Mouse (Mus musculus) neural tube, embryonic 13.5 days (tissue): ENCODE results near the gene Htr2c. TPM values are rescaled to one million over a fixed set of nuclear protein-coding genes. Genes with fewer than 3 reads are reported as not detected.

Experiments used
- ATAC-seq: fragments of 200-750 bp; cut with Nextera tagmentation; 2 replicates; pipeline ENCODE4 v1.8.0; 2017; ENCODE audit warnings: low read depth, mild to moderate bottlenecking, moderate TSS enrichment, moderate library complexity
- H3K27ac ChIP-seq: fragments of 300-500 bp; sonication (generic); replicated peaks from 2 replicates; pipeline ENCODE4 v1.5.1; 2015; ENCODE audit warnings: moderate library complexity, mild to moderate bottlenecking, inconsistent platforms
- H3K27me3 ChIP-seq: fragments of 300-500 bp; sonication (generic); 2 replicates; pipeline ENCODE4 v1.6.1; 2015; ENCODE audit warnings: mild to moderate bottlenecking, inconsistent platforms
- H3K36me3 ChIP-seq: fragments of 300-500 bp; sonication (generic); 2 replicates; pipeline ENCODE4 v1.6.1; 2015; ENCODE audit warnings: mild to moderate bottlenecking, inconsistent platforms
- H3K4me1 ChIP-seq: fragments of 300-500 bp; sonication (generic); replicated peaks from 2 replicates; pipeline ENCODE4 v1.6.1; 2015; ENCODE audit warnings: inconsistent platforms
- H3K4me2 ChIP-seq: fragments of 300-500 bp; sonication (generic); 2 replicates; pipeline ENCODE4 v1.6.1; 2015; ENCODE audit warnings: inconsistent platforms, mild to moderate bottlenecking, moderate library complexity
- H3K4me3 ChIP-seq: fragments of 300-500 bp; sonication (generic); 2 replicates; pipeline ENCODE4 v1.5.1; 2015; ENCODE audit warnings: mild to moderate bottlenecking, inconsistent platforms
- H3K9ac ChIP-seq: fragments of 300-500 bp; sonication (generic); 2 replicates; pipeline ENCODE4 v1.6.1; 2015; ENCODE audit warnings: moderate library complexity, mild to moderate bottlenecking, inconsistent platforms
- H3K9me3 ChIP-seq: fragments of 300-500 bp; sonication (generic); 2 replicates; pipeline ENCODE4 v1.6.1; 2016; ENCODE audit warnings: inconsistent platforms
- WGBS: fragments of 180-500 bp; shearing (Covaris S2); methylation state at CpG from one replicate; pipeline ENCODE4 v1.1.7; 2015; 5-methylcytosine and 5-hydroxymethylcytosine counted together
- microRNA counts: library from miRNA; unstranded; fragments of <30 nt; microRNA quantifications from one replicate; lab custom pipeline; 2016
- microRNA-seq: library from miRNA; unstranded; fragments of <30 nt; microRNA quantifications from one replicate; pipeline ENCODE4, GENCODE M21; 2016
- polyA plus RNA-seq: library from polyadenylated mRNA; unstranded; fragments of >200 nt; fragmentation: Nextera tagmentation; extraction: Ambion mirVana; gene quantifications from 2 replicates; pipeline ENCODE4 v1.2.1, GENCODE M21; 2015

Htr2c gene
- polyA plus RNA-seq, 1 experiment from 2014 or later = 2.3 TPM

DNA sequence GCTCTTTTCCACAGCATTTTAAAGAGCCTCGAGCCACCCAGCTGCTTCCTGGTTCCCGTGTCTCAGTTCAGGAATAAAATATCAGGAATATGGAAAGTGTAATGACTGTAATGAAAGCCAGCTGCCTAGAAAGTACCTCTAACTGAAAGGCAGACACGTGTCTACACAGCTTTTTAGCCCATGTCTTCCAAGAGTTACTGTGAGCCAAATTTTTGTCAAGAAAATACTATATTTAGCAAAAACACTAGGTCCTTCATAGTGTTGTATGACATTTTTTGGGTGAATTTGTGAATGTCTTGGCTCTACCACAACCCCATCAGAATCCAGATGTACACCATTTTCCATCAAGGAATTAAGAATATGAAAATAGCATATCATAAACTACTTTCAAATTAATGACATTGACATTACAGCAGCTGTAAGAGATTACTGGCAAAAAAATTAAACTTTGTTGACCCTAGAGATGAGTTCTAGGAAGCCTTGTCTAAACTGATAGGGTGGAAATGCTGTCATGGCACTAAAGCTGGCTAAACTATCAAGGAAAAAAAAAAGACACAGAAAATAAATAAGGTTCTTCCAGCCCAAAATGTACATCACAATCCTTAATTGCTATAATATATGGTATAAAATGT is 255.2 kb downstream of the Htr2c start:
- H3K9me3 ChIP-seq = no peaks in the 10 kb centered on the region
- H3K9ac ChIP-seq = no peak overlapping the region
- WGBS = 76% methylated on average over 3 of the region's 3 CpGs
- H3K4me3 ChIP-seq = no peak overlapping the region
- H3K27me3 ChIP-seq = no peaks in the 10 kb centered on the region
- H3K36me3 ChIP-seq = no peaks in the 10 kb centered on the region
- no peak overlapping the region for H3K27ac ChIP-seq
- H3K4me1 ChIP-seq = no peaks in the 10 kb centered on the region
- ATAC-seq = no peak
- H3K4me2 ChIP-seq = no peak overlapping the region

DNA sequence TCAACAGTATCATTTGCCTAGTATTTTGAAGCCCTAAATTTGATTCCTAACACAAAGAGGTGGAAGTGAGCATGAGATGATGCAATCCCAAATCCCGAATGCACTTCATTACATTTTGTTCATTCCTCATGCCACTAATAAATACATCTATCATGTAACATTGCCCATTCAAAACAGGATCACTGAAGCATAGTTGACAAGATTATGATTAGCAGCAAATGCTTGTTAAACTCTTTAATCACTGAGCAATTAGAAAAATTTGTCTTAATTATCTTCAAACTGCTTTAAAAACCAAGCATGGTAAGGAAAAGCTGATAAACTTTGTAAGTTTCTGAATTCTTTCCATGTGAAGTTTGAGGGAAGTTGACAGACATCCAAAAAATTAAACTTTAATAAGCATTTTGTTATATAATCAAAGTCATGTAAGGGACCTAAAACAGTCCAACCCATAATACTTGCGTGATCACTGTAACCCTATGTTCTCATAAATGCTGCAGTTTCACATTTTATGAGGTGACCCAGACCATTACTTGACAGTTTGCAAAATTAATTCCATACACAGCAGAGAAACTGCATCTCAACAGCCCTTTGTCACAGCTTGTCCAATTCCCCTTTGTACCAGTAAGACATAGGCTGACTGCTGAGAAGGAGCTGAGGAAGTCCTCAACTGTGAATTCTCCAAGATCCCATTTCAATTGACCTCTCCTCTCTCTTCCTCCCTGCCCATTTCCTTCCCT is 276.7 kb downstream of the Htr2c start:
- Histone ChIP-seq H3K4me1 (no peaks in the 10 kb centered on the region), H3K4me3 (no peak overlapping the region), H3K9me3 (no peaks in the 10 kb centered on the region), H3K27me3 (no peaks in the 10 kb centered on the region), H3K27ac (no peak overlapping the region), H3K9ac (no peak overlapping the region), H3K36me3 (no peaks in the 10 kb centered on the region), H3K4me2 (no peak overlapping the region)
- 83% methylated on average over 2 of the region's 2 CpGs for WGBS
- ATAC-seq = no peak

MicroRNAs encoded within 50 kb of the gene (microRNA counts, 519-probe panel; counts per million panel counts)
- microRNA mmu-miR-448 (lab: Ali Mortazavi, UCI) (not detected), microRNA mmu-miR-764-3p (lab: Ali Mortazavi, UCI) (not detected), microRNA mmu-miR-764-5p (lab: Ali Mortazavi, UCI) (2,460 counts per million, percentile 23 among the panel's probes with 10 or more counts)

Small RNA genes within 50 kb of the gene (microRNA-seq; reads per million reads assigned to microRNA genes)
- not detected for gene Gm22650
- gene Gm24627 = not detected
- 12.3 reads per million, percentile 29 among the genes with 10 or more reads in this experiment for gene Mir1264
- gene Mir1298 = 147 reads per million, percentile 60 among the genes with 10 or more reads in this experiment
- gene Mir1912 = not detected
- gene Mir448 = 45.6 reads per million, percentile 45 among the genes with 10 or more reads in this experiment
- 1.2 reads per million for gene Mir764
